Mouse (Mus musculus) stomach, embryonic 15.5 days (tissue): ENCODE measurements around the gene Ankrd13a. TPM values are rescaled to one million over a fixed set of nuclear protein-coding genes. Genes with fewer than 3 reads are reported as not detected.

Source experiments
- ATAC-seq: fragments of 200-750 bp; cut with Nextera tagmentation; 2 replicates; pipeline ENCODE4 v1.8.0; 2017; ENCODE audit warnings: low read depth, moderate number of reproducible peaks, moderate TSS enrichment; ENCODE audit not compliant: insufficient read depth, low FRiP score
- H3K27ac ChIP-seq: fragments of 300-500 bp; sonication (generic); 2 replicates; pipeline ENCODE4 v1.5.1; 2015; ENCODE audit warnings: mild to moderate bottlenecking, inconsistent platforms
- H3K27me3 ChIP-seq: fragments of 300-500 bp; sonication (generic); replicated peaks from 2 replicates; pipeline ENCODE4 v1.6.1; 2015; ENCODE audit warnings: inconsistent platforms
- H3K36me3 ChIP-seq: fragments of 300-500 bp; sonication (generic); 2 replicates; pipeline ENCODE4 v1.6.1; 2015; ENCODE audit warnings: inconsistent platforms
- H3K4me1 ChIP-seq: fragments of 300-500 bp; sonication (generic); 2 replicates; pipeline ENCODE4 v1.6.1; 2015; ENCODE audit warnings: inconsistent platforms
- H3K4me2 ChIP-seq: fragments of 300-500 bp; sonication (generic); 2 replicates; pipeline ENCODE4 v1.6.1; 2015; ENCODE audit warnings: mild to moderate bottlenecking, inconsistent platforms
- H3K4me3 ChIP-seq: fragments of 300-500 bp; sonication (generic); replicated peaks from 2 replicates; pipeline ENCODE4 v1.5.1; 2015; ENCODE audit warnings: inconsistent platforms
- H3K9ac ChIP-seq: fragments of 300-500 bp; sonication (generic); 2 replicates; pipeline ENCODE4 v1.6.1; 2015; ENCODE audit warnings: inconsistent platforms
- H3K9me3 ChIP-seq: fragments of 300-500 bp; sonication (generic); 2 replicates; pipeline ENCODE4 v1.6.1; 2016; ENCODE audit warnings: inconsistent platforms
- WGBS: fragments of 180-500 bp; shearing (Covaris S2); methylation state at CpG from one replicate; pipeline ENCODE4 v1.1.7; 2015; 5-methylcytosine and 5-hydroxymethylcytosine counted together
- polyA plus RNA-seq: library from polyadenylated mRNA; unstranded; fragments of >200 nt; fragmentation: Nextera tagmentation; extraction: Ambion mirVana; gene quantifications from 2 replicates; pipeline ENCODE4 v1.2.1, GENCODE M21; 2015

Ankrd13a gene
- polyA plus RNA-seq: 48.9 and 49.0 TPM in 2 replicates

GRCm38 (mm10) chr5:114774403-114775051 lies at the start of gene Ankrd13a:
Gene Ankrd13a, plus strand, starts transcription at chr5:114774677.
- peak within 1 kb of the TSS; percentile 88 for H3K4me2 ChIP-seq
- H3K27me3 ChIP-seq: no peaks in the 10 kb centered on the region
- no peaks in the 10 kb centered on the region for H3K36me3 ChIP-seq
- no peaks in the 10 kb centered on the region for H3K9me3 ChIP-seq
- peak within 1 kb of the TSS; percentile 91 for H3K27ac ChIP-seq
- under 1% methylated on average over 63 of the region's 73 CpGs for WGBS
- peak; percentile 87 for ATAC-seq
- H3K9ac ChIP-seq: peak within 1 kb of the TSS; percentile 97
- peaks cover 10% of the 10 kb centered on the region; the same call in 1 of the 2 replicates for H3K4me1 ChIP-seq
- peak within 1 kb of the TSS; percentile 99 for H3K4me3 ChIP-seq

- Histone ChIP-seq H3K9ac (no peak overlapping the region), H3K27me3 (no peaks in the 10 kb centered on the region), H3K4me3 (no peak overlapping the region), H3K4me1 (no peaks in the 10 kb centered on the region), H3K36me3 (peaks cover 34% of the 10 kb centered on the region), H3K9me3 (no peaks in the 10 kb centered on the region), H3K4me2 (no peak overlapping the region), H3K27ac (no peak overlapping the region)
- no peak for ATAC-seq
- WGBS: 84% methylated on average over 10 of the region's 10 CpGs
Observed at GRCm38 (mm10) chr5:114728160-114728559, 46.3 kb upstream of the Ankrd13a start.

GRCm38 (mm10) chr5:114730129-114730528 lies 44.3 kb upstream of the Ankrd13a start:
- Histone ChIP-seq H3K4me1 (no peaks in the 10 kb centered on the region), H3K27ac (no peak overlapping the region), H3K9ac (no peak overlapping the region), H3K9me3 (no peaks in the 10 kb centered on the region), H3K4me3 (no peak overlapping the region), H3K27me3 (no peaks in the 10 kb centered on the region), H3K4me2 (no peak overlapping the region), H3K36me3 (peaks cover 38% of the 10 kb centered on the region)
- WGBS: 62% methylated on average over 10 of the region's 10 CpGs
- ATAC-seq: no peak

- H3K9ac ChIP-seq: no peak overlapping the region
- no peak overlapping the region for H3K27ac ChIP-seq
- peaks cover 47% of the 10 kb centered on the region for H3K36me3 ChIP-seq
- no peaks in the 10 kb centered on the region for H3K27me3 ChIP-seq
- no peaks in the 10 kb centered on the region for H3K9me3 ChIP-seq
- WGBS: 70% methylated on average over 6 of the region's 6 CpGs
- no peak overlapping the region for H3K4me2 ChIP-seq
- no peaks in the 10 kb centered on the region for H3K4me1 ChIP-seq
- ATAC-seq: no peak
- no peak overlapping the region for H3K4me3 ChIP-seq
Observed at GRCm38 (mm10) chr5:114731498-114731897, 43.0 kb upstream of the Ankrd13a start.

- no peak overlapping the region for H3K27ac ChIP-seq
- no peak overlapping the region for H3K4me2 ChIP-seq
- no peak overlapping the region for H3K4me3 ChIP-seq
- no peak for ATAC-seq
- no peaks in the 10 kb centered on the region for H3K9me3 ChIP-seq
- no peaks in the 10 kb centered on the region for H3K4me1 ChIP-seq
- H3K9ac ChIP-seq: no peak overlapping the region
- peaks cover 51% of the 10 kb centered on the region for H3K36me3 ChIP-seq
- H3K27me3 ChIP-seq: no peaks in the 10 kb centered on the region
- WGBS: 92% methylated on average over 15 of the region's 15 CpGs
Observed at GRCm38 (mm10) chr5:114731969-114732368, 42.5 kb upstream of the Ankrd13a start.

GRCm38 (mm10) chr5:114733606-114734005 lies 40.9 kb upstream of the Ankrd13a start:
- Histone ChIP-seq H3K4me3 (no peak overlapping the region), H3K4me2 (no peak overlapping the region), H3K36me3 (peaks cover 51% of the 10 kb centered on the region), H3K9me3 (no peaks in the 10 kb centered on the region), H3K9ac (no peak overlapping the region), H3K4me1 (no peaks in the 10 kb centered on the region), H3K27me3 (no peaks in the 10 kb centered on the region), H3K27ac (no peak overlapping the region)
- no peak for ATAC-seq
- 91% methylated on average over 15 of the region's 15 CpGs for WGBS

- H3K27ac ChIP-seq: no peak overlapping the region
- ATAC-seq: no peak
- H3K4me2 ChIP-seq: no peak overlapping the region
- no peak overlapping the region for H3K9ac ChIP-seq
- H3K9me3 ChIP-seq: no peaks in the 10 kb centered on the region
- H3K4me3 ChIP-seq: no peak overlapping the region
- no peaks in the 10 kb centered on the region for H3K4me1 ChIP-seq
- H3K36me3 ChIP-seq: peaks cover 45% of the 10 kb centered on the region
- WGBS: 83% methylated on average over 21 of the region's 21 CpGs
- H3K27me3 ChIP-seq: no peaks in the 10 kb centered on the region
Observed at GRCm38 (mm10) chr5:114737090-114737887, 37.2 kb upstream of the Ankrd13a start.

- Histone ChIP-seq H3K27ac (no peak overlapping the region), H3K4me1 (no peaks in the 10 kb centered on the region), H3K4me2 (no peak overlapping the region), H3K9me3 (no peaks in the 10 kb centered on the region), H3K36me3 (peaks cover 52% of the 10 kb centered on the region), H3K27me3 (no peaks in the 10 kb centered on the region), H3K4me3 (no peak overlapping the region), H3K9ac (no peak overlapping the region)
- ATAC-seq: no peak
- 84% methylated on average over 12 of the region's 12 CpGs for WGBS
Observed at GRCm38 (mm10) chr5:114738707-114739241, 35.7 kb upstream of the Ankrd13a start.

GRCm38 (mm10) chr5:114740595-114740994 lies 33.9 kb upstream of the Ankrd13a start:
- no peak for ATAC-seq
- no peak overlapping the region for H3K4me3 ChIP-seq
- H3K9me3 ChIP-seq: no peaks in the 10 kb centered on the region
- no peaks in the 10 kb centered on the region for H3K27me3 ChIP-seq
- 59% methylated on average over 4 of the region's 4 CpGs for WGBS
- no peak overlapping the region for H3K27ac ChIP-seq
- peaks cover 69% of the 10 kb centered on the region for H3K36me3 ChIP-seq
- H3K4me2 ChIP-seq: no peak overlapping the region
- H3K9ac ChIP-seq: no peak overlapping the region
- no peaks in the 10 kb centered on the region for H3K4me1 ChIP-seq

GRCm38 (mm10) chr5:114742572-114742971 lies 31.9 kb upstream of the Ankrd13a start:
- H3K4me3 ChIP-seq: no peak overlapping the region
- no peak for ATAC-seq
- H3K4me1 ChIP-seq: no peaks in the 10 kb centered on the region
- no peak overlapping the region for H3K27ac ChIP-seq
- peaks cover 53% of the 10 kb centered on the region for H3K36me3 ChIP-seq
- H3K4me2 ChIP-seq: no peak overlapping the region
- WGBS: 89% methylated on average over 10 of the region's 10 CpGs
- H3K27me3 ChIP-seq: no peaks in the 10 kb centered on the region
- no peaks in the 10 kb centered on the region for H3K9me3 ChIP-seq
- H3K9ac ChIP-seq: no peak overlapping the region

GRCm38 (mm10) chr5:114742998-114743696 lies 31.3 kb upstream of the Ankrd13a start:
- H3K36me3 ChIP-seq: peaks cover 56% of the 10 kb centered on the region
- 93% methylated on average over 13 of the region's 13 CpGs for WGBS
- H3K9ac ChIP-seq: no peak overlapping the region
- no peaks in the 10 kb centered on the region for H3K9me3 ChIP-seq
- ATAC-seq: no peak
- no peaks in the 10 kb centered on the region for H3K27me3 ChIP-seq
- H3K4me1 ChIP-seq: no peaks in the 10 kb centered on the region
- H3K4me2 ChIP-seq: no peak overlapping the region
- no peak overlapping the region for H3K4me3 ChIP-seq
- no peak overlapping the region for H3K27ac ChIP-seq

- no peaks in the 10 kb centered on the region for H3K27me3 ChIP-seq
- peaks cover 55% of the 10 kb centered on the region for H3K36me3 ChIP-seq
- H3K9me3 ChIP-seq: no peaks in the 10 kb centered on the region
- no peak overlapping the region for H3K4me3 ChIP-seq
- H3K4me1 ChIP-seq: no peaks in the 10 kb centered on the region
- no peak overlapping the region for H3K9ac ChIP-seq
- WGBS: 91% methylated on average over 8 of the region's 8 CpGs
- no peak for ATAC-seq
- no peak overlapping the region for H3K27ac ChIP-seq
- H3K4me2 ChIP-seq: no peak overlapping the region
Observed at GRCm38 (mm10) chr5:114743697-114744090, 30.8 kb upstream of the Ankrd13a start.
